Mouse (Mus musculus) mouse embryonic stem cell (cell line): ENCODE measurements around the gene Kcna2.

ENCODE experiments used
- in situ Hi-C, 2 experiments: fragments of 300-500 bp; cut with MboI; formaldehyde crosslinking; loops; 1 replicate in 1 of 2; 3 replicates in 1 of 2; pipeline ENCODE4 v1.14.3; 2019 to 2020; ENCODE audit warnings: low sequenced_read_pairs in 2 of 2, low pct_unique_long_range_greater_than_20kb in 1 of 2, mixed read lengths in 1 of 2; ENCODE audit not compliant: unreplicated experiment in 1 of 2

Kcna2 gene

DNA sequence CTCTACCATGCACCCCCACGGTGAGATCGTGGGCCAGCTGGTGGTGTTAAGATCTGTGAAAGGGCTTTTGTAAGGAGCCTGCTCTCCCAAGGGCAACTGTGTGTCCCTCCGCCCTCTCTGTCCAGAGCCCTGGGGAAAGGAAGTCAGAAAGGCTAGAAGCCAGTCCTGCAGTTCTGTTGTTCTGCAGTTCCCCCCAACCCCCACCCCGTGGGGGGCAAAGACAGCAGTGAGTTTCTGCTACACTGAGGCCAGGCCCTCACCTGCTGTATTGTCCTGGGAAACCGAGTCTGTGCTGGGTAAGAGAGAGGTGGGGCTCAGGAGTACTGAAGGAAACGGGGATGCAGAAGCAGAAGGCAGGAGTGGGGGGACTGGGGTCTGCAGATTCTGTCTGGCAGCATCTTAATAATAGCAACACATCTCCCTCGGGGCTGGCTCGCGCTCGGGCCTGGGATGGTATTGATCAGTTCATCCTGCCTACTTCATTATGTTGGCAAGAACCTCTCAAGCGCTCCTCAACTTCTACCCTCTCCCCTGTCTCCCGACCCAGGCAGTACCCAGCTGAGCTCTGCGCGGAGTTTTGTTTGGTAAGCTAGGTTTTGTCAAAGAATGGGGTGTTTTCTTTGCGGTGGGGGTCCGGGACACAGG lies at the start of gene Kcna2:
Gene Kcna2, plus strand, starts transcription at position 336 of the 645 bp plus-strand sequence.
- in situ Hi-C loops, result loop anchor here in 1 of 2 experiments (5.0 kb wide), 1 partner anchor 101 kb away; no protein-coding TSS in a partner anchor

DNA sequence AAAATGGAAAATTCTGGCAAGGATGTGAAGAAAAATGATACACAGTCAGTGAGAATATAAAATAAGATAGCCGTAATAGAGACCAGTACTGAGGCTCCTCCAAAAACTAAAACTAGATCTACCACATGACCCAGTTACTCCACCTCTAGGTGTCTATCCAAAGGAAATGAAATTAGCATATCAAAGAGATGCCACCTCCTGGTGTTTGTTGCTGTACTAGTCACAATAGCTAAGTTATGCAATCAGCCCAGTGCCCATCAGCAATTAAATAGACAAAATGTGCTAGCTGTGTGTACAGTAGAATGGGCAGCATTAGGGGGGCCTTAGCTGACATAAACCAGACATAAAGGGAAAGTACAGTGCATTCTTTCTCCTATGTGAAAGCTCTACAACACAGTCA lies 39.5 kb upstream of the Kcna2 start:
- in situ Hi-C loops, result no loop called here

DNA sequence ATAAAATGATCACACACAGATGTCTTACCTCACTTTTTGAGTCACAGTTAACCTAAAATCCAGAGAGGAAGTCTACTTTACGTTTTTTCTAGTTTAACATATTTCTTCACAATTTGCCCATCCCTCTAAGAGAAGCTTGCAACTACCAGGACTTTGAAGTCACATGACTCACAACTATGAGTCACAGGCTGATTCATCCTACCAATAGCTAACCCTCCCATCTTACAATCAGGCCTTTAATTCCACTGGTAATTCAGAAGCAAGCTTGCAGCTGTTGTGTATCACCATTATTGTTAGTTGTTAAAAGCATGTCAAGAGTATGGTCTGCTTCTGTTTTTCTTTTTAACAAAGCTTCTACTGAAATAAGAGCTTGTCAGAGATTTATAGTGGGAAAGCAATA lies 38.2 kb upstream of the Kcna2 start:
- in situ Hi-C loops, result no loop called here

DNA sequence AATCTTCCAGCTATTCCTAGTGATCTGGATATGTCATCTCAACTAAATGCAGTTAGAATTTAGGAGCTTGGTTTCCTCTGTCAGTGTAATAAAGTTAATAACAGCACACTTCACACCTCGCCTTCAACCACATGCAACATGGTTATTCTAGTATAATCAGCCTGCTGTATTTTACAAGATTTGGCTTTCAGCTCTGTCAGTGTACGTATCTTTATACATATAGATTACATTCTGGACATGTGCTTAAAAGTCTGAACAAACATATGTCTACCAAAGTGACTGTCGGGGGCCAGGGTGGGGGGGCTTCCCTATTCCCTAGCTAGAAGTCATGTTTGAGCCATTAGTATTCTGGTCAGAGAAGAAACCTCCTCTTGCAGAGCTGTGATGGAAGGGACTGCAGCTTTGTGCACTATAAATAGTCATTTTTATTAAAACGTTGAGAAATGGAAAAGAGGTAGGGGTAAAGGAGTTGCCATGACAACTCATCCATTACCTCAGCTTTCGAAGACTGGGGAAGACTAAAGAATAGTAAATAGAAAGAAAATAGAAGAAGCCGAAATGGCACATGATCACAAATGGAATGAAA lies 35.3 kb upstream of the Kcna2 start:
- in situ Hi-C loops, result no loop called here

DNA sequence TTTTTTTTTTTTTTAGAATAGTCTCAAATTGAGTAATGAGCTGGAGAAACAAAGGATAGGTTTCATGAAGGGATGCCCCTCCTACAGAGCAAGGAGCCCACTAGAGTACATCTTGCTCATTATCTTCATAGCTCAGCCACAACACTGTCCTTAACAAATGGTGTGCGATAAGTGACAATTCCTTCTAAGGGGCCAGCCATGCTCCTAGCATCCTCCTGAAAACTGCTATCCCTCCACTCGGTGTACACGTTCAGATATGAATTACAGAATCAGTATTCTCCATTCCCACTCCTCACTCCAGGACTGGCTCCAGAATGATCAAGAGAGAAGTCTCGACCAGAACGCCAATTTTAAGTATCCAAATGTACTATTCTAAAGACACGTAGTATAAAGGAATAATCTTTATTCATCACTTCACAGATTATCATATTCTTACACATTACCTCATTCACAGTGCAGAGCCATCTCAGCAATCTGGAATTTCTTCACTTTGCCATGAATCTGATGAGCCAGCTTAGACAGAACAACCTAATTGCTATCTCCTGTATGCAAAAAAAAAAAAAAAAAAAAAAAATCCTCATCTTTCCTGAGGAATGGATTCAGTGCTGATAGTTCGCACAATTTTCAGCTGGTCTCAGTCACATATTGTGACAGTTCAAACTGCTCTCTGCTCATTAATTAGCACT lies 34.6 kb upstream of the Kcna2 start:
- in situ Hi-C loops, result no loop called here

DNA sequence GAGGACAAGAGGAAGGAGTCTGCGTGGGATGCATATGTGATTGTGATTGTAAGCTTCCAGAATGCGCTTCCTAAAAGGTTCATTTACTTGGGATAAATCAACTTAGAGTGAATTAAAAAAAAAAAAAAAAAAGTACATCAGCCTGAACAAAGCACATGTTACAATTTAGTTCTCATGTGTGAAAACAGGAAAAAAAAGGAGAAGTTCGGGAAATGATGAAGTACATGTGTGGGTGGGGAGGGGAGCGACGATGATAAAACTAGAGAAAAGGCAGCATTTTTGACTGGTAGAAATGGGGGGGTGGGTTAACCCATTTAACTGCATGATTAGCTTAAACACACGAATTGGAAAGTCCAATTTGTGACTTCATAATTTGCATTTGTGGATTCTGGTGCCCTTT lies 33.7 kb upstream of the Kcna2 start:
- in situ Hi-C loops, result no loop called here

DNA sequence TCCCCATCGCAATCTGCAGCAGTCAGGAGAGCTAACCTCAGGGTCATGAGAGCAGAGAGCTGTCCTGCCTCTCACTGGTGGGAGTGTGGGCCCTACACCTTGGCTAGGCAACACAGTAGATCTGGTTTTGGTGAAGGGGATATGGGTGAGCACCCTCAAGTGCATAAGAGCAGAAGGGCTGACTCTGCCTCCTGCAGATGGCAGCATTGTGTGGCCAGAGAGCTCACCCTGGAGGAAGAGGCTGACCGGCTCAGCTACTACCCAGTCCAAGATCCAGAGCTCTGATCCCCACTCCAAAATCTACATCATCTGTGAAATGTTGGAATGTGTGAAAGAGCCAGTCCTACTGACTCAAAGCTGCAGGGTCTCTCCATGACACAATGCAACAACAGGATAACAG lies 27.1 kb upstream of the Kcna2 start:
- in situ Hi-C loops, result no loop called here

DNA sequence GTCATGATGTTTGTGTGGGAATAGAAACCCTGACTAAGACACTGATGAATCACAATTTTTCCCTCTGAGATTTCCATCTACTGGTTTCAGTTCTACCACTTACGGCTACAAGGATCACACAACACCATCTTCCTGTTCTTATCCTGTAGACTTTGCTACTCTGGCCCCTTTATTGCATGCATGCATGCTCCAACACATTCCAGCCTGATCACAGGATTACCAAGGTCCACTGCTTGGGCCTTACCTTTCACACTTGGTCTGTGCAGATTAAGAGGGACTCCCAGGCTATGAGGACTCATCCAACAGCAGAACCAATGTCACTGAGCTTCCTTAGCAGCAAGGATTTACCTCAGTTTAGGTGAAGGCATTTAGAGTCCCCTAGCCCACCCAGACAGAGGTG lies 25.2 kb upstream of the Kcna2 start:
- in situ Hi-C loops, result no loop called here

DNA sequence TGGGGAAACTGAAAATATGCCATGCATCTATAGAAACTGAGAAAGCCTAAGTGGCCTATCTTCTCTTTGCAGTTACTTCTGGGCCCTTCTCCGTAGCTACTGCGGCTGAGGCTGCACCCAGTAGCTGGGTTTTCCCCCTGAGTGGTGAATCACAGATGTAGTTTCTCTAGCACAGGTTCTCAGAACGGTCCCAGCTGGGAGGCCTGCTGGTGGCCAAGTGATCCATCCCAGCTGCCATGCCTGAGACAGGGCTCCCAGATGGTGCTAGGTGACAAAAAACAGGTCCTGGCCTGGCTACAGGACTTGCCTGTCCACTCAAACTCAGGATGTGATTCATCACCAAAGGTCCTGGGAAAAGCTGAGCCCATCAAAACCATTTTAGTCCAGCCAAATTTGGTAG lies 24.3 kb upstream of the Kcna2 start:
- in situ Hi-C loops, result no loop called here

DNA sequence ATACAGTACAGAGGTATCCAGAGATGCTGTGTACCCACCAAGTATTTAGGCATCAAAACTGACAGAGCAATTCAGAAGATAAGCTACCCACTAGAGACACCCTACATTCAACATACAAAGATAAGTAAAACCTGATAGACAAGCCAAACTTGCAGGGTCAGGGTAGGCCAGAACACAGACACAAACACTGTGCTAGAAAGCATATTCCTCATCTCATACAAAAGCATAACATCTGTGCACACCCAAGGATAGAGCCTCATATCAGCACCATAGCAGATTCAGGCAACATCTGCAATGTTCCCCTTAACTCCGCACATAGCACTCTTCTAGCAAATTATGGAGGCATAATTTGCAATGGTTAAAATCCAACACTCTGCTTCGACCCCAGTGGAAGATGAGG lies 23.8 kb upstream of the Kcna2 start:
- in situ Hi-C loops, result no loop called here

DNA sequence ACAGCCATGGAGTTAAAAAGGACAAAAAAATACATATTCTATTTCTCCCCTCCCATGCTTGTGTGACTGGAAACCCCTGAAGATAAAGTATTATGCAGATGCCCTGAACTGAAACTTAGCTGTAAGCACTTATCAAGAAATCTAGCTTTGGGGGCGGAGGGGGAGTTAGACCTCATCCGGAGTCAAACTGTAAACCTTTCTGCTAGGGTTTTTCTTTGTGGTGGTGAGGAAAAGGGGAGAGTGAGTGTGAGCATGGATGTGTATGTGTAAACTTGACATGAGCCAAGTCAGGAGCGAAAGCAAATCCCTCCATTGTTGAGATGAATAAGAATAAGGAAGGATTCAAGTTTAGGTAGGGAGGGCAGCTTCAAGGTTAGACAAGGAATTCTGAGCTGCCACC lies 20.1 kb upstream of the Kcna2 start:
- in situ Hi-C loops, result no loop called here

DNA sequence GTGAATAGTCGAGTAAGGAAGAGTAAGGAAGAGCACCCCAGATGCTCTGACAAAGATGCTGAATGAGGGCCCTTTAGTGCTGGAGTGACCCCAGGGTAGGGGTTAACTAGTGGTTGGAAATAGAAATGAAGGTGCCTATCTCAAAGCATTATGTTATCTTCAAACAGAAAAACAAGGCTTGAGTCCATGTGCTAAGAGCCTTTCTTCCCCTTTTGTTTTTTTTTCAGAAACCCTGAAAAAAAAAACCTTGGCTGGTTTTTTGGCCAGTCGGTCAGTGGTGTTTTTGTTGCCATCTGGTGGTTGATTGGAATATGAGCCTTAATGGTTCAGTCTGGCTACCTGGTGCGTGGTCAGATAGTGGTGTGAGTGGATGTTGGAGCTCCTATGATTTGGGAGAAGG lies 19.7 kb upstream of the Kcna2 start:
- in situ Hi-C loops, result no loop called here

DNA sequence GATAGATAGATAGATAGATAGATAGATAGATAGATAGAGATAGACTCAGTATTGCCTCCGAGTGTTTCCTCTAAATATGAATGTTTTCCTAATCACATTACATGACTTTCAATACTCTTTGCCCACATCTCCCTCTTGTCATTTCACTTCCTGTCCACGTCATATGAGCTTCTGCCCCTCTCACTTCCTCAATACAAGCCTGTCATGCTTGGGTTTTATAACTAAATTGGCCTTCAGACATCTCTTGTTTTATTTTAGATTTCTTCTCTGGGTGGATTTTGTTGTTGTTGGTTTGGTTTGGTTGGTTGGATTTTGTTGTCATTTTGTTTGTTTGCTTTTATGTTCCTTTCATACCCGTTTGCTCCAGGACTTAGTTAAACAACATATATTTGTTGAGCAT lies 16.4 kb upstream of the Kcna2 start:
- in situ Hi-C loops, result no loop called here

DNA sequence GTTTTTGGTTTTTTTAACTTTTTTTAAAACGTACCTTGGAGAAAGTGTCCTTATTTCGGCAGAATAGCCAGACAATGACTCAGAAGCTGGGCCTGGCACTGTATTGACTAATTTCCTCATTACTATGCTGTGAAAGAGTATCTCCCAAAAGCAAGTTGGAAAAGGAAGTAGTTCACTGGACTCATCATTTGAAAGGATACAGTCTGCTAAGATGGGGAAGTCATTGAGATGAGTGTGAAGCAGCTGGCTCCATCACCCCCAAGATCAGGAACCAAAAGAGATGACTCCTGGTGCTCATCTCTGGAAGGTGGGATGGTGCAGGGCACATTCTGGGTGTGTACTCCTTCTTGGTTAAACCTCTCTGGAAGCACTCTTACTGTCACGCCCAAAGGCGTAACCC lies 13.5 kb upstream of the Kcna2 start:
- in situ Hi-C loops, result no loop called here

DNA sequence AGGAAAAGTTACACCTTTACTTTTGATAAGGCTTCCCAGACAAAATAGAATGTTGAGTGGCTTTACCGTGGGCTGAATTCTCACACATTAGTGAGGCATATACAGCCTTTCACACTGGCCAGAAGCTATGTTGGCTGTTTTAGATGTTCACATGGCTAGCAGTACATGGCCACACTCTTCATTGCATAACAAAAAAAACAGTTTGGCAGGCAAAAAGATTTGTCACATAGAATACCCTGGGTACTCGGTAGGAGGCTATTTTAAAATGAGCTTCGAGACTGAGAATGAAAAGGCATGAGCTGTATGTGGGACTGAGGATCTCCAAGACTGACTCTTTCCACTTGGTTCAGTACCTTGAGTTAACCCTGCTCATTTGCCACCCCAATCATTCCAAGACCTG lies 12.1 kb upstream of the Kcna2 start:
- in situ Hi-C loops, result no loop called here

DNA sequence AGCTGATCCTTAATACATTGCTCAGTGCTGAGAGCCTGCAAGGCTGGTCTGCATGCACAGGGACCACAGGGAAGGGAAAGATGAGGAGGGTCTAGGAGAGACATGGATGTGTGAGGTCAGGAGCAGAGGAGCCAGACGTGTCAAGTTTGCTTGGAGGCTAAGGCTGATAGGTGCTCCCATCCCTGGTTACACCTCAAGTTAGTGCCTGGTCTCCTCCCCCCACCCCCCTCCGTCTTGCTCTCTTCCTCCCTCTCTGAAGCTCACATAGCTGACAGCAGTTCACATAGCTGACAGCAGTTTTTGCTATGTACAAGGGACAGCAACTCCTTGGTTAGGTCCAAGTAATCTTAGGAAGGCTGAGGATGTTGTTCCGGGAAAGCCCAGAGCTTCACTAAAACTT lies 11.5 kb upstream of the Kcna2 start:
- in situ Hi-C loops, result no loop called here

DNA sequence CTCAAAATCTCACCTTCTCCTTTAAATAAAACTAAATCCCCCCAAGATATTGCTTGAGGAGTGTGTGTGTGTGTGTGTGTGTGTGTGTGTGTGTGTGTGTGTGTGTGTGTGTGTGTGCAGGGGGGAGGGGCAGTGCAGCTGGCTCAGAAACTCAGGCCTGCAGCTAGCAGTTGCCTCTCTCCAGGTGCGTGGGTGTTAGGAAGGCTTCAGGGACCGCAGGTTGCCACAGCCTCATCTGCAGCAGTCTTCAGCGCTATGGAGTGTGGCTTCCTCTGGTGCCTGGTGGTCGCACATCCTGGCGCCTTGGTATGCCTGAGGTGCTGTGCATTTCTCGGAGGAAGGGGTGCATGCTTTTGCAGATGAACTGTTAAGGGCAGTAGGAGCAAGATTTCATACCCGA lies 10.9 kb upstream of the Kcna2 start:
- in situ Hi-C loops, result no loop called here

DNA sequence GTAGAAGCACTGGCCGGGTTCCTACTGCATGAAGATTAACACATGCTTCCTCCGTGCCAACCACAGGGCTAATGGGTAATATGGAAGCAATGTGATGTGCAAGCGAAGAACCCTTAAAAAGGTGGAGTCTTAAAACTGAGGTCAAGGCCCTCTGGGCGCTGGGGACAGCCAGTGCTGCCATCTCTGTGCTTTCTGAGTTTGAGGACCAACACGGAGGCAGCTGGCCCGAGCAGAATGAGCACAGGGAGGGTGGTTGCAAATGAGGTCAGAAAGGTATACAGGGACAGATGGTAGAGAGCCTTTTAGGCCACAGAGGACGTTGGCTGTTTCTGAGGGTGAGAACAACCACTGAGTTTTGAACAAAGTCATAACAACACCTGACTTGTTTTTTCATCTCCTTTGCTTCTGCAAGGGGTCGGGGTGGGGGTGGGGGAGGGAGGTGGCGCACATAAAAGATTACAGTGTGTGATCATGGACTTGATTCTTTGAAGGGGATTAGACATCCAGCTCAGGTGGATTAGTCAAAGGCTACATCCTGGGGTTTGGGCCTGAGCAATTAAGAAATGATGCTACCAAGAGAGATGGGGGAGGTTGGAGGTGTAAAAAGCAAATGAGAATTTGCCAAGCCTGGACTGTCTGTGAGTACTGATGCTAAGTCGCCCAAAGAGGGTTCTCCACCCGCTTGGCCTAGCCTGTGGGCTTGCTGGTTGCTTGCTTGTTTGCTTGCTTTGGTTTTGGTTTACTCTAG lies 10.4 kb upstream of the Kcna2 start:
- in situ Hi-C loops, result no loop called here

DNA sequence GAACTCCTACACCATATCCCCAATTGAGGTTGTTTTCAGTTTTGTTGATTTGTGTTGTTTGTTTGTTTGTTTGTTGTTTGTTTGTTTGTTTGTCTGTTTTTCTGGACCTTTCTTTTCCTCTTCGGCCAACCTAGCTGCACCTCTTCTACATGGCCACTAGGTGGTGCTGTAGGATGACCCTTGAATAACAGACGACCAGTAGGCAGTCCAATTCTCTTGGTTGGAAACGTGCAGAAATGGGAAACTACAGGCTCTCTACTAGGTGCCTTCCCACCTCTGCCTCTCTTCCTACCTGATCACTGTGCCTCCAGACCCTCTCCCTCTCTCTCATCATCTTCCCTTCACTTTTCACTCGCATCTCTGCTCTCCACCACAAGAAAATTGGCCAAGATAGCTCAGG lies 6.9 kb upstream of the Kcna2 start:
- in situ Hi-C loops, result no loop called here
